Mouse (Mus musculus) E14TG2a.4 (cell line): Measurements from ENCODE around the gene Sstr3.

Experiments used
- H3K27me3 ChIP-seq: 2 replicates; pipeline ENCODE4 v1.6.1; 2014; ENCODE audit warnings: low read length, control low read depth; ENCODE audit not compliant: insufficient read depth
- H3K36me3 ChIP-seq: 2 replicates; pipeline ENCODE4 v1.6.1; 2014; ENCODE audit warnings: low read length, control low read depth; ENCODE audit not compliant: insufficient read depth
- H3K4me1 ChIP-seq: replicated peaks from 2 replicates; pipeline ENCODE4 v1.6.1; 2014; ENCODE audit warnings: low read depth, low read length, control low read depth
- H3K4me3 ChIP-seq: replicated peaks from 2 replicates; pipeline ENCODE4 v1.5.1; 2014; ENCODE audit warnings: mild to moderate bottlenecking, low read length
- H3K9me3 ChIP-seq: 2 replicates; pipeline ENCODE4 v1.6.1; 2014; ENCODE audit warnings: low read length, control low read depth
- CTCF ChIP-seq: conservative IDR thresholded peaks from 2 replicates; pipeline ENCODE4 v1.5.1; 2014; ENCODE audit warnings: low read length
- NANOG ChIP-seq: IDR thresholded peaks from 2 replicates; pipeline ENCODE4 v1.6.1; 2014; ENCODE audit warnings: borderline replicate concordance, low read length, mixed read lengths
- POU5F1 ChIP-seq: IDR thresholded peaks from 2 replicates; pipeline ENCODE4 v1.6.1; 2014; ENCODE audit warnings: low read length, borderline replicate concordance

Gene Sstr3

DNA sequence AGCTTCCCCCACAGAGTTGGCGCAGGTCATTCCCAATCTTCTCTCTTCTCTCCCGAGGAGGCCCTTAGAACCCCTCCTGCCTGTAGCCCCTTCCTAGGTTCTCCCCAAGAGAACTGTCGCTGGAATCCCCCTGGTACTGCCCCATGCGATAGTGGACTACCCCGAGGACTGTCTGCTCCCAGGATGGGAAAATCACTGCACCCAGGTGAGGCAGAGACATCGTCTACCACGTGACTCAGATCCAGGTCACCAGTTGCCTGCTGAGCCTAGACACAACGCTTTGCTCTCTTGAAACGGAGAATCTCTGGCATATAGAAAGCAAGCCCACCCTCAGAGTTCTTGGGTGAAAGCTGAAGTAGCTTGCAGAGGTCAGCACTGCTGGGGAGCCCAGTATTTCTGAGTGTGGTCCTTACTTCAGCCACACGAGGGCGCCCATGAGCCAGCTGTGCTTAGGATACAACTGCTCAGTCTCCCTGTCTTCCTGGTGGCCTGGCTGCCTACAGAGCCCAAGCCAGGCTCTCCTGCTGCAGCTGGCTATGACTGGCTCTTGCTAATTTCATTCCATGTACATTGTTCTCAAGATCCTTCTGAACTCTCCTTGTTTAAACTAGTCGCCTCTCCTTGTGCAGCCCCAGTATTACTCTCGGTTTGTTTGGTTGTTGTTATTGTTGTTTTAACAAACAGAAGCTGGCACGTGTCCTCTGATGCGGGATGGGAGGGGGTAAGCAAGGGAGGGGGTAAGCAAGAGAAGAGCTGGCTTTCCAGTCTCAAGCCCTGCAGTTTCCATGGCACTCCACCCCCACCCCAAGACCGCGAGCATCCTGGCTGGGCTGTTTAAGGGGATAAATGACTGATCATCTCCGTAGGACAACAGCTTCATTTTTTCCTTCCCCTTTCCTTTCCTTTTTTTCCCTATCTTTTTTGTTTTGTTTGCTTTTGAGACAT is 42.8 kb upstream of the Sstr3 start:
- Histone ChIP-seq H3K4me3 (peak overlapping the region; percentile 20; the same call in 1 of the 2 replicates), H3K27me3 (peaks cover 9% of the 10 kb centered on the region; the same call in 1 of the 2 replicates)
- no peak for TF ChIP-seq NANOG
- TF ChIP-seq CTCF, result peak; percentile 89

DNA sequence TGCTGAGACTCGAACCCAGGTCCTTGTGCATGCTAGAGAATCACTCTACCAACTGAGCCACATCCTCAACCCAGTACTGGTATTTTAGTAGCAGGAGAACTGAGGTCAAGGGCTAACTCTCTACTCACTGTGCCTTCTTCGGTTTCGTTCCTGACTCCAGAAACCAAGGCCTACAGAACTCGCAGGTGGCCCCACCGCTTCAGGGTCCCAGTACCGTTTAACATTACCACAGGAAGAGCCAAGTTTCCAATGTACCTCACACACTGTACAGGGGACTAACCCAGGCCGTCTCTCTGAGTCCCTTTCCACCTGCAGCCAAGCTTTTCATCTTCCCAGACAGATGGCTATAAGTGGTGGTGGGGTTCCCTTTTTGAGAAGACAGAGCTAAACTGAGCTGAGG is 40.9 kb upstream of the Sstr3 start:
- no peak for TF ChIP-seq NANOG
- TF ChIP-seq POU5F1, result no peak
- TF ChIP-seq CTCF, result no peak
- no peaks in the 10 kb centered on the region for H3K27me3 ChIP-seq
- H3K9me3 ChIP-seq, result peaks cover 6% of the 10 kb centered on the region; the same call in 1 of the 2 replicates
- H3K4me1 ChIP-seq, result peaks cover 62% of the 10 kb centered on the region
- H3K4me3 ChIP-seq, result no peak overlapping the region
- no peaks in the 10 kb centered on the region for H3K36me3 ChIP-seq

More for the DNA sequence above, 42.8 kb upstream of the Sstr3 start:
- Histone ChIP-seq H3K4me1 (peaks cover 62% of the 10 kb centered on the region), H3K36me3 (no peaks in the 10 kb centered on the region), H3K9me3 (peaks cover 6% of the 10 kb centered on the region; the same call in 1 of the 2 replicates)

DNA sequence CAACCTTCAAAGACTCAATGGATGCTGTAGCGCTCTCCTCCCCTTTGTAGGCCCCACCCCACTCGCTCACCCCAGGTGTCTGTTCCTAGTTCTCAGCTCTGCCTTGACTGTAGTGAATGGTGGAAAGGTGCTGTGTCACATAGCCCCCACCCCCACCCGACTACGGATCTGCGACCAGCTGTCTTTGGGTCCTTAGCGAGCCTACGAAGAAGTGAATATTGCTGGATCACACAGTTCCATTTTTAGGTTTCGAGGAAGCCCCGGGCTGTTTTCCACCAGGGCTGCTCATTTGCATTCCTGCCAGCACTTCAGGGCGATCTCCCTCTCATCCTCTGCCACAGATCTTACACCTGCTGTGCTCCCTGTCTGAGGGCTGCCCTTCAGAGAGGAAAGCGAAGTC is 38.9 kb upstream of the Sstr3 start:
- H3K9me3 ChIP-seq, result peaks cover 6% of the 10 kb centered on the region; the same call in 1 of the 2 replicates
- TF ChIP-seq POU5F1, result no peak
- no peak for TF ChIP-seq NANOG

DNA sequence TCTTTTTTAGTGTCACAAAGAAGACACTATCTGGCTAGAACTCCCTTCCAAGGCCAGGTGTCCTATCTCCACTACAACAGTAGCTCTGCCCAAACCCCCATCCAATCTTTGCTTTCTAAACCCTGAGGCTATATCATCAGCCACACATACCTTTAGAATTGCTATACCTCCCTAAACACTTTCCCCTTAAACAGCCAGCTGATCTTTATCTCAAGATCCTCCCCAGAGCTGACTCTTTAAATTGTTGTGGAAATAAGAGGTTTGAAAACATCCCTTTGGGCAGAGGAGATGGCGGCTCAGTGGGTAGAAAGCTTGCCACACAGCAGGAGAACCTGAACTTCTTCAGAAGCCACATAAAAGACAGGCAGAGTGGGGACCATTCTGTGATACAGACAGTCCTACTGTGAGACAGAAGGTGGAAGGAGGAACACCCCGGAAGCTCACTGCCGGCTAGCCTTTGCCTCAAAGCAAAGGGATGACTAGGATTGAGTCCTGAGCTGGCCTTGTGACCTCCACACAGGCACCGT is 31.9 kb upstream of the Sstr3 start:
- peaks cover 65% of the 10 kb centered on the region for H3K4me1 ChIP-seq
- TF ChIP-seq NANOG, result peak; percentile 56; the same call in 1 of the 2 replicates
- no peak for TF ChIP-seq CTCF
- H3K4me3 ChIP-seq, result no peak overlapping the region
- peaks cover 7% of the 10 kb centered on the region for H3K27me3 ChIP-seq
- H3K36me3 ChIP-seq, result no peaks in the 10 kb centered on the region
- no peaks in the 10 kb centered on the region for H3K9me3 ChIP-seq

More for the DNA sequence above, 38.9 kb upstream of the Sstr3 start:
- no peaks in the 10 kb centered on the region for H3K27me3 ChIP-seq
- no peaks in the 10 kb centered on the region for H3K36me3 ChIP-seq
- H3K4me3 ChIP-seq, result 0 out of 2 replicates have a peak overlapping the region, but pooled peaks have one; percentile 14
- peaks cover 65% of the 10 kb centered on the region for H3K4me1 ChIP-seq

DNA sequence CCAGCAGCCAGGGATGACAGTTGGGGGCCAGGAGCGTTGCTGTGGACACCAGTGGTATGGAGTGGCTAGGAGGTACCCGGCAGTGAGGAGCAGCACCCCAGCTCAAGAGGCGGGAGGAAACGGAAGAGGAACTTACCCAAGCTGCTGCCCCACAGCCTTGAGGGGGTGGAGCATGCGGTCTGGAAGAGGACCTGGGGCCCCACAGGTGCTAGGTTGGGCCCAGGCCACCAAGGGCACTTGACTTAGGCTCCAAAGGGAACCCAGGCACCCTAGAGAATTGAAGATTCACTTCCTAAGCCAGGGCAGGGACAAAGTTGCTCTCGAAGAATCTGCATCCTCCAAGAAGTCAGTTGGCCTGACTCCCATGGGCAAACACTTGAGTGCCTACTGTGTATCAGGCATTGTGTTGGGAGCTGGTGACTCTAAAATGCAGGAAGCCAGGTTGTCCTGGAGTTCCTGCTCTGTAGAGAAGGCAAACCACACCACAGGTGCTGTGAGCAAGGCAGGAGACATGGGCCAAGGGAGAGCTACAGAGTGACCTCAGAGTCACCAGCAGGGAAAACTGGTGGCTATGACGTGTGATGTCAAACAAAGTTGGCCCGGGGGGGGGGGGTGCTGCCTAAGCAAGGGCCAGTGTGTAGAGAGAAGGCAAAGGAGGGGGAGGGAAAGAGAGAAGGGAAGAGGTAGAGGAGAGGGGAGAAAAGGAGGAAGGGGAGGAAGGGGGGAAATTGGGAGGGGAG is 28.3 kb upstream of the Sstr3 start, which contains the start of gene Rac2:
TSS of gene Rac2 (minus strand) at position 126 of the 740 bp plus-strand sequence.
- Histone ChIP-seq H3K9me3 (no peaks in the 10 kb centered on the region), H3K27me3 (peaks cover 7% of the 10 kb centered on the region), H3K4me3 (peak within 1 kb of the TSS; percentile 43), H3K36me3 (no peaks in the 10 kb centered on the region), H3K4me1 (peaks cover 57% of the 10 kb centered on the region)
- no peak for TF ChIP-seq CTCF
- no peak for TF ChIP-seq POU5F1
- no peak for TF ChIP-seq NANOG

DNA sequence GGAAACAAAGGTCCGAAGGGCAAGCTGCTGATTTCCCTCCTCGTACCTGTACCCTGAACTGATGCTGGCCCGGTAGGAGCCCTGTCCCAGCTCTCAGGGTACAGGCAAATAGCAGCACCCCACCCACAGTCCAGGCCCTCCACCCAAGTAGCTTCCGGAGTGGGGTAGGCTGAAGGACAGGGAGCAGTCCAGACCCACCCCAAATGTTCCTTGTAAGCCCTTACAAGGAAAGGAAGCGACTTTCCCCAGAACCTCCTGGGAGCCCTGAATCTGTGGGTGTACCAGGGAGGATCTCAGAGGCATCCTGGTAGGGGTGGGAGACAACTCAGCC is 27.8 kb upstream of the Sstr3 start:
- H3K27me3 ChIP-seq, result peaks cover 7% of the 10 kb centered on the region
- no peaks in the 10 kb centered on the region for H3K36me3 ChIP-seq
- TF ChIP-seq POU5F1 (no peak), CTCF (no peak), NANOG (no peak)
- H3K9me3 ChIP-seq, result no peaks in the 10 kb centered on the region
- H3K4me1 ChIP-seq, result peaks cover 57% of the 10 kb centered on the region
- peak overlapping the region; percentile 43 for H3K4me3 ChIP-seq

DNA sequence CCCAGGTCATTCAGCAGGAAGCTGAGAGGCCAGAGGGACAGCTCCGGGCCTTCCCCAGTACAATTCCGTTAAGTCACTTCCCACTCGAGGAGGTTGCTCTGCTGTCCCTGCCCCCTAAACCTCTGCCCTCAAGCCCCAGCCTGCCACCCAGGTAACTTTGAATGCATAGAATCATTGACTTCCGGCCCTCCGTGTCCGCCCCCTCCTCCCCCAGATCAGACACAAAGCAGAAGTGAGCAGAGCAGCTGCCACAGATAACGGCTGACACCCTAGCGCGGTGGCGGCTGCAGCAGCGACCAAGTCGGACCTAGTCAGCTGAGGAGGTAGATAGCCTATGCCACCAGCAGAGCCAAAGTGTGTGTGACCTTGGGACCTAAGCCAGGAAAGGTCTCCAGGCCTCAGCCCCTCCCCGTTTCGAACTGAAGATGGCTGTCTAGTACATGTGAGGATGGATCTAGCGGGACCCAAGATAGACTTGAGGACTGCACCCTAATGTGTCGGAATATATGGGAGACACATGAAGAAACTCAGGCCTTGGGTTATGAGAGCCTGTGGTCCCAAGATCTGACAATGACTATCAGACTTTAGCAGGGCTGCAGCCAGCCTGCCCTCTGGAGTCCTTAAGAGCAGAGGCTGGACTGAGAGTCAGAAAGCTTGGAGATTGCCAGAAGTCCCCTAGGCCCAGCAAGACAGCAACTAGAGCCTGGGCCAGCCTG is 27.2 kb upstream of the Sstr3 start:
- Histone ChIP-seq H3K9me3 (no peaks in the 10 kb centered on the region), H3K4me1 (peaks cover 52% of the 10 kb centered on the region), H3K36me3 (no peaks in the 10 kb centered on the region), H3K4me3 (peak overlapping the region; percentile 43; the same call in 1 of the 2 replicates), H3K27me3 (peaks cover 7% of the 10 kb centered on the region)
- TF ChIP-seq CTCF, result no peak
- no peak for TF ChIP-seq POU5F1
- no peak for TF ChIP-seq NANOG

DNA sequence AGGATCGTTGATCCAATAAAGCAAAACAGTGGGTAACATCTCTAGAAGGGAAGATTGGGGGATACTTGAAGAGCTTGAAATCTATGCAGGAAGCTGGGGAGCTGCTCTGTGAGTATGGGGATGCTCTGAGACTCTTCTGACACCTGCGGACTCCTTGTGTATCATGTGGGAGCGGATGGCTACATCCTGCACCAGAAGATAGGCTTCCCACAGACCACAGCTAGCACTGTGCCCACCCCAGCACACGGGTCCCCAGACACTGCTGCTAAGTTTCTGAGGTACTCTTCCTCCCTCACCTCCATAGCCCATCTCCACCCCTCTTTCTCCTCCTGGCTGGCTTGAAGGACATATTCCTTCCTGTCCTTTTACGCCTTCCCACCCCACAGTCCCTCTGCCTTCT is 25.7 kb upstream of the Sstr3 start:
- TF ChIP-seq CTCF (no peak), POU5F1 (no peak), NANOG (no peak)
- Histone ChIP-seq H3K4me3 (no peak overlapping the region), H3K9me3 (no peaks in the 10 kb centered on the region), H3K27me3 (peaks cover 7% of the 10 kb centered on the region), H3K4me1 (peaks cover 36% of the 10 kb centered on the region), H3K36me3 (no peaks in the 10 kb centered on the region)
